Mouse (Mus musculus) liver, embryonic 14.5 days (tissue): ENCODE data around the gene Vash2. TPM values are rescaled to one million over a fixed set of nuclear protein-coding genes. Genes with fewer than 3 reads are reported as not detected.

ENCODE experiments used
- ATAC-seq: fragments of 200-750 bp; cut with Nextera tagmentation; 2 replicates; pipeline ENCODE4 v1.8.0; 2017; ENCODE audit warnings: moderate number of reproducible peaks, mild to moderate bottlenecking, moderate library complexity; ENCODE audit not compliant: insufficient read depth
- DNase-seq, 3 experiments: peaks; one replicate each; pipeline ENCODE4 v3.0.0-alpha.2; 2012 to 2013; ENCODE audit warnings: low read depth in 3 of 3, low spot score in 3 of 3
- H3K27ac ChIP-seq: fragments of 300-500 bp; sonication (generic); 2 replicates; pipeline ENCODE4 v1.5.1; 2014; ENCODE audit warnings: moderate library complexity, mild to moderate bottlenecking, control low read depth, inconsistent platforms
- H3K27me3 ChIP-seq: fragments of 300-500 bp; sonication (generic); 2 replicates; pipeline ENCODE4 v1.6.1; 2014; ENCODE audit warnings: mild to moderate bottlenecking, low read length, moderate library complexity; ENCODE audit not compliant: control insufficient read depth, insufficient read depth
- H3K36me3 ChIP-seq: fragments of 300-500 bp; sonication (generic); replicated peaks from 2 replicates; pipeline ENCODE4 v1.6.1; 2014; ENCODE audit warnings: low read depth; ENCODE audit not compliant: control insufficient read depth, insufficient read depth
- H3K4me1 ChIP-seq, 2 experiments: fragments of 200-500 bp in 1 of 2; fragments of 300-500 bp in 1 of 2; sonication (generic) in 1 of 2; replicated peaks; 2 replicates each; pipeline ENCODE4 v1.6.1; 2012 to 2014; ENCODE audit warnings: antibody characterized with exemption in 1 of 2, inconsistent platforms in 1 of 2, low read length in 1 of 2; ENCODE audit not compliant: control insufficient read depth in 2 of 2, insufficient read depth in 2 of 2
- H3K4me2 ChIP-seq: fragments of 300-500 bp; sonication (generic); 2 replicates; pipeline ENCODE4 v1.6.1; 2014; ENCODE audit warnings: low read depth, mild to moderate bottlenecking, control low read depth, moderate library complexity
- H3K4me3 ChIP-seq, 2 experiments: fragments of 200-500 bp in 1 of 2; fragments of 300-500 bp in 1 of 2; sonication (generic) in 1 of 2; 2 replicates each; pipeline ENCODE4 v1.5.1; 2012 to 2014; ENCODE audit warnings: low read depth in 2 of 2, low read length in 2 of 2, mild to moderate bottlenecking in 2 of 2, control low read depth in 1 of 2, inconsistent platforms in 1 of 2, moderate library complexity in 1 of 2; ENCODE audit not compliant: insufficient read depth in 1 of 2
- H3K9ac ChIP-seq: fragments of 300-500 bp; sonication (generic); replicated peaks from 2 replicates; pipeline ENCODE4 v1.6.1; 2014; ENCODE audit warnings: mild to moderate bottlenecking, control low read depth, moderate library complexity
- H3K9me3 ChIP-seq: fragments of 300-500 bp; sonication (generic); 2 replicates; pipeline ENCODE4 v1.6.1; 2016; ENCODE audit warnings: low read length, mixed read lengths; ENCODE audit not compliant: control insufficient read depth
- CTCF ChIP-seq: IDR thresholded peaks from 2 replicates; pipeline ENCODE4 v1.5.1; 2016; ENCODE audit warnings: antibody characterized with exemption, low read depth, control low read depth
- EP300 ChIP-seq: IDR thresholded peaks from 2 replicates; pipeline ENCODE4 v1.6.1; 2016; ENCODE audit warnings: antibody characterized with exemption, low read depth
- WGBS: fragments of 180-500 bp; shearing (Covaris S2); extraction: QIAGEN DNeasy Blood & Tissue Kit; methylation state at CpG from one replicate; pipeline ENCODE4 v1.1.7; 2014; ENCODE audit not compliant: insufficient replicate concordance; 5-methylcytosine and 5-hydroxymethylcytosine counted together
- polyA plus RNA-seq, 2 experiments: library from polyadenylated mRNA; depleted of rRNA in 1 of 2; stranded (reverse) in 1 of 2; unstranded in 1 of 2; fragments of >200 nt; fragmentation: Nextera tagmentation in 1 of 2; extraction: Ambion mirVana in 1 of 2; gene quantifications; 2 replicates each; pipeline versions ENCODE4 v1.2.1 to v1.2.3; 2012 to 2014

The Vash2 gene
- polyA plus RNA-seq, 2 experiments, result 0.40 to 0.81 TPM

- no peak for TF ChIP-seq EP300
- Histone ChIP-seq H3K4me2 (no peak overlapping the region; the same call in 1 of the 2 replicates), H3K27me3 (no peaks in the 10 kb centered on the region), H3K4me3 (no peak overlapping the region), H3K36me3 (no peaks in the 10 kb centered on the region), H3K27ac (no peak overlapping the region), H3K4me1 (peaks cover 3 to 9% of the 10 kb centered on the region in 2 experiments), H3K9me3 (no peaks in the 10 kb centered on the region), H3K9ac (no peak overlapping the region)
- 63% methylated on average over 2 of the region's 2 CpGs for WGBS
- DNase-seq (no peak), ATAC-seq (no peak)
These were observed 44.0 kb upstream of the Vash2 start for GRCm38 (mm10) chr1:191023140-191023539.

GRCm38 (mm10) chr1:191021016-191021415 is 41.9 kb upstream of the Vash2 start:
- H3K4me2 ChIP-seq, result no peak overlapping the region
- peaks cover 0 to 2% of the 10 kb centered on the region in 2 experiments; a peak in 3 of 4 replicates for H3K4me1 ChIP-seq
- no peak overlapping the region for H3K27ac ChIP-seq
- no peaks in the 10 kb centered on the region for H3K9me3 ChIP-seq
- H3K4me3 ChIP-seq, result no peak overlapping the region
- no peaks in the 10 kb centered on the region for H3K36me3 ChIP-seq
- DNase-seq (no peak), ATAC-seq (no peak)
- no peak for TF ChIP-seq EP300
- no peaks in the 10 kb centered on the region for H3K27me3 ChIP-seq
- WGBS, result 82% methylated on average over 7 of the region's 7 CpGs
- no peak overlapping the region for H3K9ac ChIP-seq

GRCm38 (mm10) chr1:191020217-191020924 is 41.3 kb upstream of the Vash2 start:
- ATAC-seq, result no peak
- 77% methylated on average over 3 of the region's 3 CpGs for WGBS
- TF ChIP-seq CTCF (no peak), EP300 (no peak)

GRCm38 (mm10) chr1:191019803-191020202 is 40.7 kb upstream of the Vash2 start:
- H3K4me1 ChIP-seq, result no peaks in the 10 kb centered on the region; a peak in 2 of 4 replicates
- no peak overlapping the region for H3K9ac ChIP-seq
- ATAC-seq, result no peak
- no peaks in the 10 kb centered on the region for H3K27me3 ChIP-seq
- H3K4me3 ChIP-seq, result no peak overlapping the region
- no peak overlapping the region for H3K27ac ChIP-seq
- TF ChIP-seq EP300 (no peak), CTCF (no peak)
- WGBS, result 85% methylated on average over 5 of the region's 5 CpGs
- no peaks in the 10 kb centered on the region for H3K36me3 ChIP-seq
- no peak for DNase-seq
- H3K4me2 ChIP-seq, result no peak overlapping the region
- no peaks in the 10 kb centered on the region for H3K9me3 ChIP-seq

More at GRCm38 (mm10) chr1:191020217-191020924, 41.3 kb upstream of the Vash2 start:
- H3K27ac ChIP-seq, result no peak overlapping the region
- no peak overlapping the region for H3K9ac ChIP-seq
- DNase-seq, result no peak
- H3K4me3 ChIP-seq, result no peak overlapping the region
- H3K27me3 ChIP-seq, result no peaks in the 10 kb centered on the region
- peaks cover 0 to 2% of the 10 kb centered on the region in 2 experiments; a peak in 3 of 4 replicates for H3K4me1 ChIP-seq
- H3K4me2 ChIP-seq, result no peak overlapping the region
- no peaks in the 10 kb centered on the region for H3K9me3 ChIP-seq
- no peaks in the 10 kb centered on the region for H3K36me3 ChIP-seq

GRCm38 (mm10) chr1:191014271-191014670 is 35.2 kb upstream of the Vash2 start:
- Histone ChIP-seq H3K36me3 (no peaks in the 10 kb centered on the region; the same call in 1 of the 2 replicates), H3K27me3 (no peaks in the 10 kb centered on the region), H3K9ac (no peak overlapping the region), H3K4me3 (no peak overlapping the region), H3K4me2 (no peak overlapping the region), H3K4me1 (no peaks in the 10 kb centered on the region), H3K27ac (no peak overlapping the region), H3K9me3 (no peaks in the 10 kb centered on the region)
- ATAC-seq (no peak), DNase-seq (no peak)
- TF ChIP-seq CTCF (no peak), EP300 (no peak)
- 80% methylated on average over 3 of the region's 3 CpGs for WGBS
